Mouse (Mus musculus) intestine, postnatal 0 days (tissue): ENCODE results near the gene Ptpn4. TPM values are rescaled to one million over a fixed set of nuclear protein-coding genes. Genes with fewer than 3 reads are reported as not detected.

ENCODE experiments used
- ATAC-seq: fragments of 200-750 bp; cut with Nextera tagmentation; 2 replicates; pipeline ENCODE4 v1.8.0; 2017; ENCODE audit warnings: mild to moderate bottlenecking, moderate TSS enrichment, moderate library complexity
- H3K27ac ChIP-seq: fragments of 300-500 bp; sonication (generic); 2 replicates; pipeline ENCODE4 v1.5.1; 2014; ENCODE audit warnings: mild to moderate bottlenecking, low read depth, low read length, moderate library complexity
- H3K27me3 ChIP-seq: fragments of 300-500 bp; sonication (generic); replicated peaks from 2 replicates; pipeline ENCODE4 v1.6.1; 2014; ENCODE audit warnings: low read length, mixed read lengths; ENCODE audit not compliant: control insufficient read depth, insufficient read depth
- H3K36me3 ChIP-seq: fragments of 300-500 bp; sonication (generic); 2 replicates; pipeline ENCODE4 v1.6.1; 2014; ENCODE audit warnings: mild to moderate bottlenecking, moderate library complexity; ENCODE audit not compliant: control insufficient read depth, insufficient read depth
- H3K4me1 ChIP-seq: fragments of 300-500 bp; sonication (generic); replicated peaks from 2 replicates; pipeline ENCODE4 v1.6.1; 2014; ENCODE audit warnings: antibody characterized with exemption, low read length, mixed read lengths; ENCODE audit not compliant: control insufficient read depth, insufficient read depth
- H3K4me2 ChIP-seq: fragments of 300-500 bp; sonication (generic); replicated peaks from 2 replicates; pipeline ENCODE4 v1.6.1; 2014; ENCODE audit warnings: low read depth, mild to moderate bottlenecking, moderate library complexity
- H3K4me3 ChIP-seq: fragments of 300-500 bp; sonication (generic); 2 replicates; pipeline ENCODE4 v1.5.1; 2014; ENCODE audit warnings: low read depth, low read length
- H3K9ac ChIP-seq: fragments of 300-500 bp; sonication (generic); 2 replicates; pipeline ENCODE4 v1.6.1; 2014; ENCODE audit warnings: mild to moderate bottlenecking, low read depth, low read length
- H3K9me3 ChIP-seq: fragments of 300-500 bp; sonication (generic); 2 replicates; pipeline ENCODE4 v1.6.1; 2016; ENCODE audit warnings: mixed run types; ENCODE audit not compliant: control insufficient read depth
- CTCF ChIP-seq: sonication (generic); IDR thresholded peaks from 2 replicates; pipeline ENCODE4 v1.5.1; 2016; ENCODE audit warnings: low read depth, mild to moderate bottlenecking, control low read depth, antibody characterized with exemption, moderate library complexity
- WGBS: fragments of 180-500 bp; shearing (Covaris S2); extraction: QIAGEN DNeasy Blood & Tissue Kit; methylation state at CpG from one replicate; pipeline ENCODE4 v1.1.7; 2014; 5-methylcytosine and 5-hydroxymethylcytosine counted together
- polyA plus RNA-seq: library from polyadenylated mRNA; unstranded; fragments of >200 nt; fragmentation: Nextera tagmentation; extraction: Ambion mirVana; gene quantifications from 2 replicates; pipeline ENCODE4 v1.2.1, GENCODE M21; 2015

Ptpn4 gene
- polyA plus RNA-seq, 1 experiment from 2014 or later: 2.4 TPM

- no peak for ATAC-seq
These were observed 11.9 kb upstream of the Ptpn4 start for GRCm38 (mm10) chr1:119849146-119849935.

DNA sequence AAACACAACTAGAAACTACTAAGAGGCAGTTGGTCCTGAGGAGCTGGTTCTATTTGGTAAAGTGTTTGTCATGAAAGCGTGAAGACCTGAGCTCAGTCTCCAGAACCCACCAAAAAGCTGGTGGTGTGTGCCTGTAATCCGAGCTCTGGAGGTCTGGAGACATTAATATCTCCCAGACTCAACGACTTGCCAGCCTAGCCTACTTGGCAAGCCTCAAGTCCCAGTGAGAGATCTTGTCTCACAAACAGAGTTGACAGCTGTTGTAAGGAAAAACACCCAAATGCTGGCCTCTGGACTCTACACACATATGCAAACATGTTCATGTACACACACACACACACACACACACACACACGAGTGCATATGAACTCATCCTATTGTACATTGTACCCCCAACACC is 7.9 kb upstream of the Ptpn4 start:
- H3K27ac ChIP-seq: no peak overlapping the region
- H3K4me3 ChIP-seq: no peak overlapping the region
- no peak for ATAC-seq
- WGBS: 59% methylated on average over 4 of the region's 4 CpGs
- no peaks in the 10 kb centered on the region for H3K4me1 ChIP-seq
- no peaks in the 10 kb centered on the region for H3K36me3 ChIP-seq
- no peaks in the 10 kb centered on the region for H3K27me3 ChIP-seq
- H3K9me3 ChIP-seq: no peaks in the 10 kb centered on the region
- TF ChIP-seq CTCF: no peak
- no peak overlapping the region for H3K4me2 ChIP-seq
- H3K9ac ChIP-seq: no peak overlapping the region

More at GRCm38 (mm10) chr1:119849146-119849935, 11.9 kb upstream of the Ptpn4 start:
- Histone ChIP-seq H3K9me3 (no peaks in the 10 kb centered on the region), H3K4me3 (no peak overlapping the region), H3K36me3 (no peaks in the 10 kb centered on the region), H3K4me2 (no peak overlapping the region), H3K4me1 (no peaks in the 10 kb centered on the region), H3K9ac (no peak overlapping the region), H3K27ac (no peak overlapping the region), H3K27me3 (no peaks in the 10 kb centered on the region)
- no peak for TF ChIP-seq CTCF
- 93% methylated on average over 12 of the region's 12 CpGs for WGBS

- no peak for TF ChIP-seq CTCF
- WGBS: 89% methylated on average over 3 of the region's 3 CpGs
- ATAC-seq: no peak
- Histone ChIP-seq H3K9ac (no peak overlapping the region), H3K4me3 (no peak overlapping the region), H3K27ac (no peak overlapping the region), H3K27me3 (no peaks in the 10 kb centered on the region), H3K9me3 (no peaks in the 10 kb centered on the region), H3K4me2 (no peak overlapping the region), H3K4me1 (no peaks in the 10 kb centered on the region), H3K36me3 (no peaks in the 10 kb centered on the region)
These were observed 5.7 kb upstream of the Ptpn4 start for GRCm38 (mm10) chr1:119843121-119843520.

DNA sequence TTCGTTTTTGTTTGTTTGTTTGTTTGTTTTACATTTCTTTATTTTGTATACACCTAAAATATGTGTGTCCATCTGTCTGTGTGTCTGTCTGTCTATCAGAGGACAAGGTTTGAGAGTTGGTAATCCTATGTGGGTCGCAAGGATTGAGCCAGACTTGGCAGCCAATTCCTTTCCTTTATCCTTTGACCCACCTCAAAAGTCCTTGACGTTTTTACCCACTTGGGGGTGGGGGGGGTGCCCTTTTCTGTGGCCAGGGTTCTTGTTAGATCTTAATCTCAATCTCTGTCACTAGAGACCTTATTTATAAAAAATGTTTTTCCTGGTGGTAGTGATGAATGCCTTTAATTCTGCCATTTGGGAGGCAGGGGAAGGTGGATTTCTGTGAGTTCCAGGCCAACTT is 828 bp upstream of the Ptpn4 start:
- Histone ChIP-seq H3K36me3 (no peaks in the 10 kb centered on the region), H3K27me3 (no peaks in the 10 kb centered on the region), H3K4me1 (peaks cover 3% of the 10 kb centered on the region; the same call in 1 of the 2 replicates), H3K9me3 (no peaks in the 10 kb centered on the region), H3K4me3 (no peak overlapping the region), H3K27ac (no peak overlapping the region), H3K9ac (no peak overlapping the region), H3K4me2 (no peak overlapping the region)
- WGBS: 38% methylated on average over 3 of the region's 3 CpGs
- ATAC-seq: no peak
- no peak for TF ChIP-seq CTCF

DNA sequence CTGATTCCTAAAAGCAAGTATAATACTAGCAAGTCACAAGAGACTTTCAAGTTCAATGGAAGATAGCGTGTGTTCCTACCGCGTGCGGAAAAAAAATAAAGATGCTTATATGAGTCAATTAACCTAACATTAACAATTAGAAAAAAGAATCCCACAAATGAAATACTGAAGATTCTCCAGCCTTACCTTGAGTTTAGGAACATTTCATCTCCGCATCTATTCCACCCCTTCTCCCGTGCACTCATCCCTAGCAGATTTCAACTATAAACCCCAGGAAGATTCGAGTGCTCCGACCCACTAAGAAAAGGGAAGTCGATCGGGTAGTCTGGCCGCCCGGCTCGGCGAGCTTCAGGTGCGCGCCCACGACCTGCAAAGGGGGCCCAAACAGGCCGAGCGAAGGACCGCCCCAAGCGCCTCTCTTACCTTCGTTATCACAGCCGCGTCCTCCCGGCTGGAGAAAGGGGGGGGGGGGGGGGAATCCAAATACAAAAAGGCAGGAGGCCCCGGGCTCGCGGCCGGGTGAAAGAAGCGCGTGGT is 866 bp downstream of the Ptpn4 start:
- Histone ChIP-seq H3K27me3 (no peaks in the 10 kb centered on the region), H3K36me3 (no peaks in the 10 kb centered on the region), H3K4me1 (peaks cover 3% of the 10 kb centered on the region; the same call in 1 of the 2 replicates), H3K9ac (peak overlapping the region; percentile 87), H3K4me2 (peak overlapping the region; percentile 80), H3K4me3 (peak overlapping the region; percentile 95), H3K9me3 (no peaks in the 10 kb centered on the region), H3K27ac (peak overlapping the region; percentile 71)
- ATAC-seq: no peak
- under 1% methylated on average over 31 of the region's 31 CpGs for WGBS
- TF ChIP-seq CTCF: no peak

DNA sequence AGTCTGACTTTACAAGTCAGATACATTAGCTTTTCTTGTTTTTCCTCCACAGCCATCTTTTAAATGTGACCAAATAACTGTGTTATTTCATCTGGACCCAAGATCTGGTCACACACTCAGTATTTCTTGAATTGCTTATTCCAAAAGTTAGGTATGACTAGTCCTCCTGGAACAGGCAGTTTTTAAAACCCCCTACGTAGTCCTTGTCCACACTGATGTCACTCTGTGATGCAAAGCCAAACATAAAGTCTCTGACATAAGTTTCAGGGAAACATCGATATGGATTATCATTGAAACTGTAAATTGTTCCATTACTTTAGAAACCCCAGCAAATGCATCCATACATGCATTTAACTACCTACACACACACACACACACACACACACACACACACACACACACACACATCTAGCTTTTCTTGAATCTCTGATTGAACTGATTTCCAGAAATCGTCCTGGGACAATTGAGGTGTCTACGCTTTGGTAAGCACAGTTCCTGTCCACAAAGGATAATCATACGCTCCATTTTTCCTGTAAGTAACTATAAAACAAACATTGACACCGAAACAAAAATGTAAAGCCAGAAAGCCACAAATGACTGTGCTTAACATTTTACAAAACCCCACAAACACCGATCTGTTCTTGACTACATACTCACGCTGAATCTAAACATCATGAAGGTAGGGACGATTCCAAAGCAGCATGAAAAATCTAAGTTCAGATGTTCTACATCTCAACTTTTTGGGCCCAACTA is 1.5 kb downstream of the Ptpn4 start:
- no peaks in the 10 kb centered on the region for H3K27me3 ChIP-seq
- H3K9me3 ChIP-seq: no peaks in the 10 kb centered on the region
- 6% methylated on average over 9 of the region's 9 CpGs for WGBS
- H3K4me3 ChIP-seq: peak overlapping the region; percentile 95
- no peak for ATAC-seq
- no peak for TF ChIP-seq CTCF
- peak overlapping the region; percentile 80 for H3K4me2 ChIP-seq
- no peaks in the 10 kb centered on the region for H3K36me3 ChIP-seq
- no peak overlapping the region for H3K27ac ChIP-seq
- peaks cover 3% of the 10 kb centered on the region; the same call in 1 of the 2 replicates for H3K4me1 ChIP-seq
- H3K9ac ChIP-seq: peak overlapping the region; percentile 87; the same call in 1 of the 2 replicates
